In genomic region chr4:106985899-106986832, GRCm38 (mm10) we compare ENCODE assay signal across 9 mouse cellular contexts.
DNase-seq lines count a peak whose midpoint lies in the region; ATAC-seq lines count a peak whose summit lies in the region.
"Had no signal": no experiment of that assay in that cellular context is flagged by ENCODE, and none has a peak within 500 bp of the region (broad histone marks: within the 10 kb centered on the region; RNA-seq: fewer than 3 reads in every experiment).

No protein-coding gene starts in this region.

- no peak overlapping the region for H3K4me3 ChIP-seq in forebrain, embryonic 12.5 days (replicated peaks)
- H3K4me3 ChIP-seq in hindbrain, embryonic 16.5 days (ENCODE audit: low read length): no peak overlapping the region

- no peaks in the 10 kb centered on the region for H3K9me3 ChIP-seq in forebrain, embryonic 12.5 days
- no peaks in the 10 kb centered on the region for H3K9me3 ChIP-seq in hindbrain, embryonic 16.5 days (ENCODE audit: control insufficient read depth, low read length)

- H3K4me2 ChIP-seq in forebrain, embryonic 12.5 days: peak overlapping the region; percentile 15; the same call in 1 of the 2 replicates
- H3K4me2 ChIP-seq in hindbrain, embryonic 16.5 days (ENCODE audit: low read length): no peak overlapping the region

- H3K9ac ChIP-seq in forebrain, embryonic 12.5 days: peak overlapping the region; percentile 45; the same call in 1 of the 2 replicates
- 0 out of 2 replicates have a peak overlapping the region, but pooled peaks have one; percentile 5 for H3K9ac ChIP-seq in hindbrain, embryonic 16.5 days (ENCODE audit: low read depth, low read length)

- H3K4me1 ChIP-seq in forebrain, embryonic 12.5 days: peaks cover 98% of the 10 kb centered on the region
- peaks cover 65% of the 10 kb centered on the region for H3K4me1 ChIP-seq in hindbrain, embryonic 16.5 days (ENCODE audit: control insufficient read depth, insufficient read depth, low read depth, low read length)

- H3K27me3 ChIP-seq in forebrain, embryonic 12.5 days: no peaks in the 10 kb centered on the region
- no peaks in the 10 kb centered on the region for H3K27me3 ChIP-seq in hindbrain, embryonic 16.5 days (replicated peaks; ENCODE audit: control insufficient read depth, insufficient read depth, low read length)
- H3K27me3 ChIP-seq: Patski had no signal

- peak; percentile 92 for DNase-seq in R1 (ENCODE audit: low read depth, low spot score)
- DNase-seq in lung, postnatal 4 days: peak; percentile 23 to 46
- no peak for DNase-seq in c-Kit-positive CD71-positive TER-119-positive erythroid progenitor cells, embryonic 14.5 days (ENCODE audit: low spot score)
- DNase-seq in ovary, postnatal 36 days (ENCODE audit: low spot score): no peak
- no peak for DNase-seq in gastrocnemius, postnatal 10 days
- no peak for DNase-seq in thymus, postnatal 4 days

- H3K36me3 ChIP-seq in forebrain, embryonic 12.5 days (replicated peaks): peaks cover 1% of the 10 kb centered on the region; the same call in 1 of the 2 replicates
- H3K36me3 ChIP-seq in hindbrain, embryonic 16.5 days (ENCODE audit: control insufficient read depth, insufficient read depth, low read length): no peaks in the 10 kb centered on the region

- H3K27ac ChIP-seq in forebrain, embryonic 12.5 days: peak overlapping the region; percentile 74
- peak overlapping the region; percentile 29 for H3K27ac ChIP-seq in hindbrain, embryonic 16.5 days (ENCODE audit: low read depth, low read length)

- no peak for ATAC-seq in forebrain, embryonic 12.5 days (ENCODE audit: low FRiP score)
- ATAC-seq in hindbrain, embryonic 16.5 days: no peak
- ATAC-seq: Patski had no signal

- 30% methylated on average over 15 of the region's 15 CpGs for WGBS in forebrain, embryonic 12.5 days
- WGBS in hindbrain, embryonic 16.5 days: 24% methylated on average over 15 of the region's 15 CpGs

Comparison
In these comparisons a context has a peak if more than half of its experiments do, and no peak if none do; other contexts are left out.
1. DNase-seq: peak in R1 (single experiment) and lung, postnatal 4 days (2 of 2); none in c-Kit-positive CD71-positive TER-119-positive erythroid progenitor cells, embryonic 14.5 days (single experiment), ovary, postnatal 36 days (single experiment), gastrocnemius, postnatal 10 days (single experiment) and thymus, postnatal 4 days (single experiment).